Mouse (Mus musculus) embryonic facial prominence, embryonic 10.5 days (tissue): ENCODE measurements at regions not wholly inside any gene's neighbourhood (a gene's known extent, or its start where the extent isn't known, plus 50 kb on each side); places are given as distances from the start of the nearest gene placed in this dataset.
A peak's percentile ranks its signal among the peaks of the same experiment; 100 is the strongest.

Experiments used
- DNase-seq: peaks from one replicate; pipeline ENCODE4 v3.0.0-alpha.2; 2017; ENCODE audit warnings: low spot score
- H3K27ac ChIP-seq: fragments of 300-500 bp; sonication (generic); replicated peaks from 2 replicates; pipeline ENCODE4 v1.5.1; 2016; ENCODE audit warnings: mild to moderate bottlenecking
- H3K27me3 ChIP-seq: fragments of 300-500 bp; sonication (generic); replicated peaks from 2 replicates; pipeline ENCODE4 v1.6.1; 2016; ENCODE audit warnings: low read depth, mild to moderate bottlenecking; ENCODE audit not compliant: poor library complexity, severe bottlenecking
- H3K36me3 ChIP-seq: fragments of 300-500 bp; sonication (generic); replicated peaks from 2 replicates; pipeline ENCODE4 v1.6.1; 2016; ENCODE audit warnings: mild to moderate bottlenecking, moderate library complexity
- H3K4me1 ChIP-seq: fragments of 300-500 bp; sonication (generic); 2 replicates; pipeline ENCODE4 v1.6.1; 2016
- H3K4me3 ChIP-seq: fragments of 300-500 bp; sonication (generic); 2 replicates; pipeline ENCODE4 v1.5.1; 2016; ENCODE audit warnings: mild to moderate bottlenecking, moderate library complexity
- H3K9me3 ChIP-seq: fragments of 300-500 bp; sonication (generic); 2 replicates; pipeline ENCODE4 v1.6.1; 2016; ENCODE audit warnings: mild to moderate bottlenecking
- WGBS: fragments of 180-500 bp; shearing (Covaris S2); methylation state at CpG from one replicate; pipeline ENCODE4 v1.1.7; 2016; 5-methylcytosine and 5-hydroxymethylcytosine counted together

- no peak overlapping the region for H3K4me3 ChIP-seq
- H3K27me3 ChIP-seq, result no peaks in the 10 kb centered on the region
- no peak for DNase-seq
- WGBS, result 89% methylated on average over 12 of the region's 12 CpGs
- H3K4me1 ChIP-seq, result no peaks in the 10 kb centered on the region
- no peaks in the 10 kb centered on the region for H3K36me3 ChIP-seq
- H3K27ac ChIP-seq, result no peak overlapping the region
- no peaks in the 10 kb centered on the region for H3K9me3 ChIP-seq
Observed at GRCm38 (mm10) chr15:93943545-93943944, 347.9 kb upstream of the Prickle1 start.

- peak overlapping the region; percentile 49 for H3K27ac ChIP-seq
- no peak for DNase-seq
- H3K4me3 ChIP-seq, result no peak overlapping the region
- H3K36me3 ChIP-seq, result no peaks in the 10 kb centered on the region
- WGBS, result 40% methylated on average over 5 of the region's 5 CpGs
- no peaks in the 10 kb centered on the region for H3K27me3 ChIP-seq
- peaks cover 9% of the 10 kb centered on the region for H3K4me1 ChIP-seq
- H3K9me3 ChIP-seq, result no peaks in the 10 kb centered on the region
Observed at GRCm38 (mm10) chr15:93932971-93933496, 337.3 kb upstream of the Prickle1 start.

GRCm38 (mm10) chr15:93926842-93927241, 331.2 kb upstream of the Prickle1 start:
- H3K4me3 ChIP-seq, result no peak overlapping the region
- H3K27ac ChIP-seq, result peak overlapping the region; percentile 73
- H3K9me3 ChIP-seq, result no peaks in the 10 kb centered on the region
- no peaks in the 10 kb centered on the region for H3K36me3 ChIP-seq
- peak; percentile 21 for DNase-seq
- 38% methylated on average over 6 of the region's 6 CpGs for WGBS
- peaks cover 33% of the 10 kb centered on the region for H3K4me1 ChIP-seq
- no peaks in the 10 kb centered on the region for H3K27me3 ChIP-seq

GRCm38 (mm10) chr15:93926262-93926661, 330.6 kb upstream of the Prickle1 start:
- Histone ChIP-seq H3K4me1 (peaks cover 39% of the 10 kb centered on the region), H3K36me3 (no peaks in the 10 kb centered on the region), H3K9me3 (no peaks in the 10 kb centered on the region), H3K4me3 (no peak overlapping the region), H3K27ac (peak overlapping the region; percentile 73; the same call in 1 of the 2 replicates), H3K27me3 (no peaks in the 10 kb centered on the region)
- no peak for DNase-seq

DNA sequence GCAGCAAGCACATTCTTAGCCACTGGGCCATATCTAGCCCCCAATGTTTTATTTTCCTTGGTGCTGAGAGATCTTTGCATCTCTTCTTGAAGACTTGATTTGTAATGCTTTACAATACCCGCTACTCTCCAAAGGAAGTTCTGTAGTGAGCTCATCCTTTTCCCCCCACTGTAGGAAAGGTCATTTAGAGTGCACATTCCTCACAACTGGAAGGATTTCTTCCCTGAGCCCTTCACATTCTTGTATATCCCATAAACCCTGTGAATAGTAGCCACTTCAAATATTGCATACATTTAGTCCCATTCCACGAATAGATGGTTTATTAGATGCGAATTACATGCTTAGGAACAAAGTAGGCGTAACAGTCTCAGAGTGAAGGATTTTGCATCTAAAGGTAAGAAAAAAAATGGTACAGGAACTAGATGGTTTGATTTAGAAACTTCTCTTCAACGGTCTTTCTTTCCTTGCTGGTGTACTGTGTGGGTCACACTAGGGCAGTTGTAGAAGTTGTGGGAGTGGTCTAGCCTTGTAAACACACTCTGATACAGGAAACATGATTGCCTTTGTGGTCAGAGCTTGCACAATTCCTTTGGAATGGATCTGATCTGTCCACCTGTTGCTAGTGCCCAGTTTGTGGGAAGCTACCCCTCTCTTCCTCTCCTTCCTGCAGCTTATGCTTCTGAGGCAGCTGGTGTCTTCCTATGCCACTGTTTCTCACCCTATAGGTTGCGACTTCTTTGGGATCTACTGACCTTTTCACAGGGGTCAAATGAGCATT, 326.0 kb upstream of the Prickle1 start:
- H3K27me3 ChIP-seq, result no peaks in the 10 kb centered on the region
- peak overlapping the region; percentile 63; the same call in 1 of the 2 replicates for H3K27ac ChIP-seq
- WGBS, result 85% methylated on average over 6 of the region's 6 CpGs

GRCm38 (mm10) chr15:93920996-93921395, 325.3 kb upstream of the Prickle1 start:
- Histone ChIP-seq H3K9me3 (no peaks in the 10 kb centered on the region), H3K27ac (peak overlapping the region; percentile 63; the same call in 1 of the 2 replicates), H3K36me3 (no peaks in the 10 kb centered on the region), H3K27me3 (no peaks in the 10 kb centered on the region), H3K4me1 (peaks cover 54% of the 10 kb centered on the region), H3K4me3 (no peak overlapping the region)
- no peak for DNase-seq
- 94% methylated on average over 5 of the region's 5 CpGs for WGBS

More for the DNA sequence above, 326.0 kb upstream of the Prickle1 start:
- Histone ChIP-seq H3K4me1 (peaks cover 58% of the 10 kb centered on the region), H3K4me3 (no peak overlapping the region), H3K9me3 (no peaks in the 10 kb centered on the region), H3K36me3 (no peaks in the 10 kb centered on the region)
- DNase-seq, result no peak

DNA sequence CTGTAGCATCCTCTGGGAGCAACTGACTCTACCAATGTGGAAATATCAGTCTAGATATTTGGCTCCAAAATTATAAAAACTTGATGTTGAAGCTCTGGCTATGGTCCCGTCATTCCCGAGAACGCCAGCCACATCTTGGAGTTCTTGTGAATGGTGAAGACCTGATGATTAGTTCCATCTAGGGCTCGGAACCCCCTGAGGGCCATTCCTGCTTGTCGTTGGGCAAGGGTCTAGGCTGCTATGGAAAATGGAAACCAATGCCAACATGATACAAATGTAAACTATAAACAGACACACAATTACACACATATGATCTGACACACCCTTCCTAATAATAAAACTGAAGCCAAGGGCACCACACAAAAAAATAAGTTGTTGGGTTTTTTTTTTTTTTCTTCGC, 323.9 kb upstream of the Prickle1 start:
- no peak overlapping the region for H3K4me3 ChIP-seq
- 81% methylated on average over 6 of the region's 6 CpGs for WGBS
- H3K27me3 ChIP-seq, result no peaks in the 10 kb centered on the region
- H3K36me3 ChIP-seq, result no peaks in the 10 kb centered on the region
- no peaks in the 10 kb centered on the region for H3K9me3 ChIP-seq
- no peak for DNase-seq
- peaks cover 48% of the 10 kb centered on the region for H3K4me1 ChIP-seq
- H3K27ac ChIP-seq, result no peak overlapping the region

GRCm38 (mm10) chr15:93916856-93917255, 321.2 kb upstream of the Prickle1 start:
- no peak for DNase-seq
- Histone ChIP-seq H3K36me3 (no peaks in the 10 kb centered on the region), H3K27me3 (no peaks in the 10 kb centered on the region), H3K4me3 (no peak overlapping the region), H3K9me3 (no peaks in the 10 kb centered on the region), H3K27ac (0 out of 2 replicates have a peak overlapping the region, but pooled peaks have one; percentile 1), H3K4me1 (peaks cover 52% of the 10 kb centered on the region)
- 39% methylated on average over 3 of the region's 3 CpGs for WGBS

GRCm38 (mm10) chr15:93913462-93913861, 317.8 kb upstream of the Prickle1 start:
- H3K4me1 ChIP-seq, result peaks cover 46% of the 10 kb centered on the region
- no peaks in the 10 kb centered on the region for H3K27me3 ChIP-seq
- H3K27ac ChIP-seq, result peak overlapping the region; percentile 61
- no peak for DNase-seq
- no peaks in the 10 kb centered on the region for H3K9me3 ChIP-seq
- H3K36me3 ChIP-seq, result no peaks in the 10 kb centered on the region
- 79% methylated on average over 5 of the region's 5 CpGs for WGBS
- H3K4me3 ChIP-seq, result no peak overlapping the region

- no peak for DNase-seq
- Histone ChIP-seq H3K4me3 (no peak overlapping the region), H3K9me3 (no peaks in the 10 kb centered on the region), H3K27me3 (no peaks in the 10 kb centered on the region), H3K36me3 (no peaks in the 10 kb centered on the region), H3K4me1 (peaks cover 43% of the 10 kb centered on the region), H3K27ac (peak overlapping the region; percentile 61)
- 56% methylated on average over 7 of the region's 7 CpGs for WGBS
Observed at GRCm38 (mm10) chr15:93913041-93913440, 317.4 kb upstream of the Prickle1 start.

DNA sequence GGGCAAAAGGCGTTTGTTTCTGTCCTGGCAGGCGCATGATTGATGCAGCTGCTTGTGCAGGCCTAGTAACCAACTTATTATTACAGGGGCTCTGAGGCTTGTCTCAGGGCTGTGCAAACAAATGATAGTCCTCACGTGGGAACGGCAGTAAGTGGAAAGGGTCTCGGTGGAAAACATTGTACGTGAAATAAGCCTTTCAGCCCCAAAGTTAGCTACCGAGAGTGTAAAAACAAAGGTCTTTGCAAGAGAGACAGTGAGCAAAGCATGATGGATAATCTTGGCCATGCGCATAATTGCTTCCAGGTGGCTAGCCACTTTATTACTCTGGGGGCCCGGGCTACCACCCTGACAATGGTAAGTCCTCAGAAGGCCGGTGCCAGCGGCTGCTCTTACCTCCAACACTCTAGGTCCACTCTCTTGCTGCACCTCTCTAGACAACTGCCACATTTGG, 315.3 kb upstream of the Prickle1 start:
- no peaks in the 10 kb centered on the region for H3K36me3 ChIP-seq
- H3K9me3 ChIP-seq, result no peaks in the 10 kb centered on the region
- H3K27ac ChIP-seq, result peak overlapping the region; percentile 85
- H3K4me3 ChIP-seq, result no peak overlapping the region
- H3K4me1 ChIP-seq, result peaks cover 27% of the 10 kb centered on the region
- no peaks in the 10 kb centered on the region for H3K27me3 ChIP-seq
- 32% methylated on average over 11 of the region's 11 CpGs for WGBS
- DNase-seq, result peak; percentile 72

- H3K9me3 ChIP-seq, result no peaks in the 10 kb centered on the region
- DNase-seq, result no peak
- no peak overlapping the region for H3K4me3 ChIP-seq
- peak overlapping the region; percentile 85; the same call in 1 of the 2 replicates for H3K27ac ChIP-seq
- WGBS, result 88% methylated on average over 3 of the region's 3 CpGs
- no peaks in the 10 kb centered on the region for H3K27me3 ChIP-seq
- H3K4me1 ChIP-seq, result peaks cover 36% of the 10 kb centered on the region
- H3K36me3 ChIP-seq, result no peaks in the 10 kb centered on the region
Observed at GRCm38 (mm10) chr15:93910158-93910557, 314.5 kb upstream of the Prickle1 start.
